Mouse (Mus musculus) cortical plate, adult 2 months (tissue): ENCODE data around the gene Ttc28.

Source experiments
- CTCF ChIP-seq: fragments of 200-500 bp; IDR thresholded peaks from 2 replicates; pipeline ENCODE4 v1.5.1; 2011; ENCODE audit warnings: mild to moderate bottlenecking, control low read depth, low read length; ENCODE audit not compliant: insufficient read depth; ENCODE audit errors: extremely low read depth
- POLR2A ChIP-seq: fragments of 200-500 bp; IDR thresholded peaks from 2 replicates; pipeline ENCODE4 v1.6.1; 2011; ENCODE audit warnings: mild to moderate bottlenecking, low read length, control low read depth; ENCODE audit not compliant: insufficient read depth; ENCODE audit errors: extremely low read depth

- TF ChIP-seq POLR2A, result no peak
- no peak for TF ChIP-seq CTCF
These were observed 405.0 kb downstream of the Ttc28 start for GRCm38 (mm10) chr5:111284420-111285175.
